Mouse (Mus musculus) hindbrain, embryonic 15.5 days (tissue): ENCODE measurements at regions not wholly inside any gene's neighbourhood (a gene's known extent, or its start where the extent isn't known, plus 50 kb on each side); places are given as distances from the start of the nearest gene placed in this dataset.
A peak's percentile ranks its signal among the peaks of the same experiment; 100 is the strongest.

Source experiments
- ATAC-seq: fragments of 200-750 bp; cut with Nextera tagmentation; 2 replicates; pipeline ENCODE4 v1.8.0; 2017; ENCODE audit warnings: low read depth, moderate number of reproducible peaks, moderate TSS enrichment; ENCODE audit not compliant: low FRiP score
- H3K27ac ChIP-seq: fragments of 300-500 bp; sonication (generic); replicated peaks from 2 replicates; pipeline ENCODE4 v1.5.1; 2015; ENCODE audit warnings: mild to moderate bottlenecking, inconsistent platforms
- H3K27me3 ChIP-seq: fragments of 300-500 bp; sonication (generic); 2 replicates; pipeline ENCODE4 v1.6.1; 2015; ENCODE audit warnings: control low read depth, inconsistent platforms
- H3K36me3 ChIP-seq: fragments of 300-500 bp; sonication (generic); 2 replicates; pipeline ENCODE4 v1.6.1; 2015; ENCODE audit warnings: control low read depth, inconsistent platforms
- H3K4me1 ChIP-seq: fragments of 300-500 bp; sonication (generic); replicated peaks from 2 replicates; pipeline ENCODE4 v1.6.1; 2015; ENCODE audit warnings: control low read depth, inconsistent platforms
- H3K4me2 ChIP-seq: fragments of 300-500 bp; sonication (generic); 2 replicates; pipeline ENCODE4 v1.6.1; 2015; ENCODE audit warnings: moderate library complexity, mild to moderate bottlenecking, inconsistent platforms
- H3K4me3 ChIP-seq: fragments of 300-500 bp; sonication (generic); 2 replicates; pipeline ENCODE4 v1.5.1; 2015; ENCODE audit warnings: mild to moderate bottlenecking, inconsistent platforms
- H3K9ac ChIP-seq: fragments of 300-500 bp; sonication (generic); 2 replicates; pipeline ENCODE4 v1.6.1; 2015; ENCODE audit warnings: inconsistent platforms
- H3K9me3 ChIP-seq: fragments of 300-500 bp; sonication (generic); 2 replicates; pipeline ENCODE4 v1.6.1; 2016; ENCODE audit warnings: control low read depth, inconsistent platforms
- WGBS: fragments of 180-500 bp; shearing (Covaris S2); methylation state at CpG from one replicate; pipeline ENCODE4 v1.1.7; 2015; 5-methylcytosine and 5-hydroxymethylcytosine counted together

DNA sequence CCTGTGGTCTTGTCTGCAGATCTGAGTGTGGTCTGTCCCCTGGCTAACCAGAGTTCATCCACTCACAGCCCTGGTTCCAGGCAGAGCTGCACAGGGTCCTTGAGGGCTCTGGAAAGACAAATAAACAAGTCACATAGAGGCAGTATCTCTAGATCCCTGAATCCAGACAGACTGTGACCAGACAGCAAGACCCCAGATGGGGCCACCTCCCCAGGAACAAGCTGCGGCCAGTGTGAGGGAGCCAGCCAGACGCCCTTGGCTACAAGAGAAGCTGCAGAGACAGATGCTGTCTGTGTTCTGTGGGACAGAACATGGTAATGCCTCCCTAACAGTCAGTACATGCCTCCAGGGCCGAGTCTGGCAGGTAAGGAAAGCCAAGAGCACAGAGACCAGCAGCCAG, 127.6 kb upstream of the Ccnd1 start:
- Histone ChIP-seq H3K27me3 (no peaks in the 10 kb centered on the region), H3K4me3 (no peak overlapping the region), H3K4me1 (no peaks in the 10 kb centered on the region), H3K27ac (no peak overlapping the region), H3K36me3 (no peaks in the 10 kb centered on the region), H3K9ac (no peak overlapping the region), H3K4me2 (no peak overlapping the region), H3K9me3 (no peaks in the 10 kb centered on the region)
- 66% methylated on average over 3 of the region's 3 CpGs for WGBS
- no peak for ATAC-seq

DNA sequence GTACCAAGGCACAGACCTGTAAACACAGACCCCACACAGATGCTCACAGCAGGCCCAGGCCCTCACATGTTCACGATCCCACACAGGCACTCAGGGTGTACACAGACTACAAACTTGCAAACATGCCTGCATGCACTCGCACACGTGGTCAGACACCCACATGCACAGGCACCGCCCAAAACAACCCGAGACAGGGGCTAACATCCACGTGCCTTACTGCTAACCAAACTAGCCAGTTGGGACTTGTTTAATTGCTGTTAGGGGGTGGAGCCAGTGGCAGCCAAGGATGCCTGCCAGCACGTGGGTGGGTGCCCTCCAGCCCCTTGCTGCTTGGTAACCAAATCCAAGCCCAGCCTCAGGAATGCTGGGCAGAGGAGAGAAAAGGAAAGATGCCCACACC, 116.6 kb upstream of the Ccnd1 start:
- 48% methylated on average over 7 of the region's 7 CpGs for WGBS

DNA sequence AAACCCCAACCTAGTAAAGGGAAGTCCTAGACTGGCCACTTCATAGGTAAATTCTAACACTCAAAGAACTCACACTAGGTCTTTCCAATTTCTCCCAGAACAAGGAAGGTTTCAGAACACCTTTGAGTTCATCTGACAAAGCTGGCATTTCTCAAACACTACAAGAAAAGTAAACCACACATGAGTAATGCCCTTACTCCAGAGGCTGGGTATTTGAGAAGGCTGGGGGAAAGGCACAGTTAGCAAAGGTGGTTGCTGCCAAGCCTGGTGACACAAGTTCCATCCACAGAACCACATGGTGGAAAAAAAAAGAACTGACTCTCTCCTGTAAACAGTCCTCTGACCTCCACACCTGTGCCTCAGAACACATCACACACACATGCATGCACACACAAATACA, 111.9 kb upstream of the Ccnd1 start:
- H3K36me3 ChIP-seq: no peaks in the 10 kb centered on the region

More for the DNA sequence above, 116.6 kb upstream of the Ccnd1 start:
- Histone ChIP-seq H3K27ac (no peak overlapping the region), H3K4me2 (no peak overlapping the region), H3K27me3 (no peaks in the 10 kb centered on the region), H3K36me3 (no peaks in the 10 kb centered on the region), H3K9ac (no peak overlapping the region), H3K4me3 (no peak overlapping the region), H3K9me3 (peaks cover 7% of the 10 kb centered on the region), H3K4me1 (no peaks in the 10 kb centered on the region)
- no peak for ATAC-seq

DNA sequence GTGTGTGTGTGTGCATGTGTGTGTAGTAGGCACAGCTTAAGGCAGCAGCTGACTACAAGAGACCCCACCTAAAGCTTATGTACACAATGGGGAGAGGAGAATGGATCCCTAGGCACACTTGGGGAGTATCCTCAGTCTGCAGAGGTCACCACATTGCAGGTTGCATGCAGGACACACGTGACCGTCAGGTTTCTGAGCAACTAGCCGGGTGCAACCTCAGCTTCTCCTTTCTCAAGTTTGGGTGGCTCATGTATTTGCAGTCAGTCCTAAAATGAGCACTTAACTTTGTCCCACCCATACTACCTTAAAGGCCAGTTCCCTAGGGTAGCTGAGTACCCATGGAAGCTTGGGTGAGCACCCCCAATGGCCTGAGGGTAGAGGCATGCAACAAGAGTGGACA, 111.0 kb upstream of the Ccnd1 start:
- H3K9ac ChIP-seq: no peak overlapping the region
- no peaks in the 10 kb centered on the region for H3K27me3 ChIP-seq
- no peak overlapping the region for H3K4me3 ChIP-seq
- peaks cover 7% of the 10 kb centered on the region for H3K9me3 ChIP-seq
- no peaks in the 10 kb centered on the region for H3K36me3 ChIP-seq
- ATAC-seq: no peak
- H3K4me2 ChIP-seq: no peak overlapping the region
- no peaks in the 10 kb centered on the region for H3K4me1 ChIP-seq
- WGBS: 93% methylated on average over 3 of the region's 3 CpGs
- H3K27ac ChIP-seq: no peak overlapping the region

More for the DNA sequence above, 111.9 kb upstream of the Ccnd1 start:
- Histone ChIP-seq H3K27me3 (no peaks in the 10 kb centered on the region), H3K27ac (no peak overlapping the region), H3K9ac (no peak overlapping the region), H3K4me2 (no peak overlapping the region), H3K9me3 (peaks cover 7% of the 10 kb centered on the region), H3K4me3 (no peak overlapping the region), H3K4me1 (no peaks in the 10 kb centered on the region)
- no peak for ATAC-seq

DNA sequence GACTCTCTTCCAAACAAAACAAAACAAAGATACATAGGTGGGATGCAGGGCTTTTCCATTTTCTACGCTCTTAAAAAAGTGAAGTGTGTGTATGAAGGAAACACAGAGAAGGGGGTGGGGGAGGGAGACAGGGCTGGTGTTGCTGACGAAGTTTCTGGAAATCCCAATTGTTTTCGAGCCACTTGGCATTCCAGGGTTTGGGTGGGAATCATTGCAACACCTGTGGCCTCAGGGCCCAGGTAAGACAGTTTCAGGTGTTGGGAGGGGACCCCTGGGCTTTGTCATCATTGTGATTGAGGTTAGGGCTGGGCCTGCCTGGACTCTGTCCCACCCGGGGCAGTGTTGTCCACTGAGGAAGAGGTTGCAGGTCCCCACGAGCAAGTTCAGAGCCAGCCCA, 108.8 kb upstream of the Ccnd1 start:
- Histone ChIP-seq H3K4me1 (no peaks in the 10 kb centered on the region), H3K36me3 (no peaks in the 10 kb centered on the region), H3K27ac (no peak overlapping the region), H3K4me3 (no peak overlapping the region), H3K9ac (no peak overlapping the region), H3K4me2 (no peak overlapping the region), H3K27me3 (no peaks in the 10 kb centered on the region), H3K9me3 (no peaks in the 10 kb centered on the region)
- WGBS: 89% methylated on average over 5 of the region's 5 CpGs
- ATAC-seq: no peak

DNA sequence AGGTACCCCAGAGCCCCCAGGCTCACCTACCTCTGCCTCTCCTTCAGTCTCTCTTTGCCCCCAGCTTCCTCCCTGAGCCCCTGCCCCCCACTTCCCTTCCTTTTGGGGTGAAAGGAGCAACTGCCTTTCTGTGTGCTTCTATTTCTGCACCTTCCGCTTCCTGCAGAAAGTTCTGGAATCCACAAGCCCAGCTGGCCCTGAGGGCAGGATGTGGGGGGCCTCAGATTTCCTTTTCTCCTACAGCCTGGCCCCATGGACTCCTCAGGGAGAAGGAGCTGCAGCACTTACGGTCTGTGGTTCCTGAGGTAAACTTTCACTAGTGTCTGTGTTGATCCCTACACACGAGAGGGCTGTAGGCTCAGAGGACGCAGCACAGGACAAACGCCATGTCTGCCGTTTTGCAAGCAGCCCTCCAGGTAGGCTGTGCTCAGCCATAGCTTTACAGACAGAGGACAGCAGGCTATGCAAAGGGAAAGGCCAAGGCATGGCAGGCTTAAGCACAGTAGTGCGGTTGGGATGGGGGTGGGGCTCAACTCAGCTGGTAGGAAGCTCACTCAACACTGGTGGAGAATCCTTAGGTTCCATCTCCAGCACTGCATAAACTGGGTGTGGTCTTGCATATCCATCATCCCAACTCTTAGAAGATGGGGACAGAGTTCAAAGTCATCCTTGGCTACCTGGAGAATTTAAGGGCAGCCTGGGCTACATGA, 108.2 kb upstream of the Ccnd1 start:
- Histone ChIP-seq H3K4me1 (no peaks in the 10 kb centered on the region), H3K27me3 (no peaks in the 10 kb centered on the region), H3K36me3 (no peaks in the 10 kb centered on the region), H3K27ac (no peak overlapping the region), H3K9me3 (no peaks in the 10 kb centered on the region), H3K4me2 (no peak overlapping the region), H3K4me3 (no peak overlapping the region), H3K9ac (no peak overlapping the region)
- no peak for ATAC-seq
- 79% methylated on average over 7 of the region's 7 CpGs for WGBS

DNA sequence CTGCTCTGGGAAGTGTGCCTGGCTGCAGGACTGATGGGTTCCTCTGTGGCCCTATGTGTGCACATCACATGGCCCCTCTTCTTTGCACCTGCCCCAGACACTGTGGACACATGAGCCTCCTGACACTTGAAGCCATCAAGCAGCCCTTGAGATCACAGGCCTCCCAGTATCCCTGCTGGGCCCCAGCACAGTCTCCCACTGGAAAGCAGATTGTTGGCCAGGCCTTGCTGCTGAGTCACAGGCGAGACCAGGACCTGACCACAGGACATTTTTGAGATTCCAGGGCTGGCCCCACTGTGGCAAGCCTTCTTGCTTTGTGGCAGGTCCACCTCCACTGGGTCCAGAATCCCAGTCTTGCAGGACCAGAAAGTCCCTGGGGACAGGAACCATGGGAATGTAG, 105.5 kb upstream of the Ccnd1 start:
- no peaks in the 10 kb centered on the region for H3K36me3 ChIP-seq
- ATAC-seq: no peak
- H3K27me3 ChIP-seq: no peaks in the 10 kb centered on the region
- WGBS: 54% methylated on average over 1 of the region's 1 CpGs
- no peak overlapping the region for H3K4me2 ChIP-seq
- H3K9me3 ChIP-seq: no peaks in the 10 kb centered on the region
- H3K4me3 ChIP-seq: no peak overlapping the region
- H3K27ac ChIP-seq: no peak overlapping the region
- H3K4me1 ChIP-seq: no peaks in the 10 kb centered on the region
- no peak overlapping the region for H3K9ac ChIP-seq

DNA sequence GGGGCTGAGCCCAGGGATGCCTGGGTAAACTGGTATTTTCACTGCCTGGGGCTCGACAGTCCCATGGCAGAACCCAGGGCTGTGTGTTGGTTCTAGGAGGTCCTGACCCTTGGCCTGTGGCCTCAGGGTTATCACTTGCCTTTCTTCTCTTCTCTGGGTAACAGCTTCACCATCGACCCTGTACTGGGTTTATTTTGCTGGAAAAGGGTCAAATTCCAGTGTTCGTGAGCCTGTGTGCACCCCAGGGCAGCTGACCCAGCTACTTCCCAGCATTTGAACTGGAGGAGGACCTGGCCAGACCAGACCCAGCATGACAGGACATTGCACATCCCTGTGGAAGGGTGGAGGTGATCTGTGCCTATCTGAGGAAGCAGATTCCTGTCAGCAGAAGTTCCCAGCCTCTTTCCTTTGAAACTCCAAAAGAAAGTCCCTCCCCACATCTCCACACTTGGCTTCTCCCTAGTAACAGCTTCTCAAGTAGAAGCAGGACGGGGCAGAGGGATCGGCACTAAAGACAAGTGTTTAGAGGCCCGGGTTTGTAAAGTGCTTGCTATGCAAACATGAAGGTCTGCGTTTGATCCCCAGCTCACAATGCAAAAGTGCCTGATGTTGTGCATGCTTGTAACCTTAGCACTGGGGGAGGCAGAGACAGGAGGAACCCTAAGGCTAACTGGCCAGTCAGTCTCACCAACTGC, 103.9 kb upstream of the Ccnd1 start:
- 66% methylated on average over 7 of the region's 7 CpGs for WGBS
- Histone ChIP-seq H3K9me3 (no peaks in the 10 kb centered on the region), H3K4me2 (no peak overlapping the region), H3K4me1 (no peaks in the 10 kb centered on the region), H3K27ac (no peak overlapping the region), H3K4me3 (no peak overlapping the region), H3K36me3 (no peaks in the 10 kb centered on the region), H3K9ac (no peak overlapping the region), H3K27me3 (no peaks in the 10 kb centered on the region)
- no peak for ATAC-seq

DNA sequence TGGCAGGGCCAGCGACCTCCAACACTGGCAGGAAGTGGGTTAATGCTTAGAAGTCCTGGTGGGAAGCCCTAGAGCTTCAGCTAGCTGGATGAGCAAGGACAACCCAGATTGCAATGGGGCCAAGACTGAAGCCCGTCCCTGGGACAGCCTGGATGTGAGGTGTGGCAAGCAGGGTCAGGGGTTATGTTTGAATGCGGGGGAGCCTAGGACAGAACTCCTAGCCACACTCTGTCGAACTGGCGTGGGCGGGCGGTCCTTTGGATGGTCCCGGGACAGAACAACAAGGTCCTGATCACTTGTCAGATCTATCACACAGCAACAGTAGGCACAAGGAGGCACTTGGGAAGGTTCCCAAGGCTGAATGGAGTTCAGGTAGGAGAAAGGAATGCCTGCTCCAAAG, 101.1 kb upstream of the Ccnd1 start:
- Histone ChIP-seq H3K9me3 (no peaks in the 10 kb centered on the region), H3K36me3 (no peaks in the 10 kb centered on the region), H3K27me3 (no peaks in the 10 kb centered on the region), H3K4me3 (no peak overlapping the region), H3K4me2 (no peak overlapping the region), H3K9ac (no peak overlapping the region), H3K27ac (no peak overlapping the region), H3K4me1 (no peaks in the 10 kb centered on the region)
- 83% methylated on average over 8 of the region's 8 CpGs for WGBS
- no peak for ATAC-seq

DNA sequence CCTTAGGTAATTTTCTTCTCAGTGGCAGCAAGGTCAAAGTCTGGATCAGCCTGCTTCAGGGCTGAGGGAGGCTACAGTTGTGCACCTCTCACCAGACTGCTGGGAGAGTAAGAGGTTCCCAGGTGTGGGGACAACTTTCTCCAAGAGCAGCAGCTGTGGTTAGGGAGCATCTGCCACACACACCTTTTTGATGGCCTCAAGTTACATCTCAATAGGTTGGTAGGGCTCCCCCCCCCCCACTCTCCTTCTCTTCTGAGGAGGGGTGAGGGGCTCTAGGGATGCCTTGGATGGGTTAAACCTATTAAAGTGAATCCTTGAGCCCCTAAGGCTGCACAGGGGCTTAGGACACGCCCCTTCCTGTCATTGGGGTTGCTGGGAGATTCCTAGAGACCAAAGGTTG, 94.7 kb upstream of the Ccnd1 start:
- Histone ChIP-seq H3K9me3 (no peaks in the 10 kb centered on the region), H3K4me2 (no peak overlapping the region), H3K36me3 (no peaks in the 10 kb centered on the region), H3K4me1 (peaks cover 11% of the 10 kb centered on the region), H3K9ac (no peak overlapping the region), H3K4me3 (no peak overlapping the region), H3K27ac (no peak overlapping the region), H3K27me3 (0 out of 2 replicates have a peak, but pooled peaks cover 6% of the 10 kb centered on the region)
- WGBS: 36% methylated on average over 1 of the region's 1 CpGs
- ATAC-seq: no peak

DNA sequence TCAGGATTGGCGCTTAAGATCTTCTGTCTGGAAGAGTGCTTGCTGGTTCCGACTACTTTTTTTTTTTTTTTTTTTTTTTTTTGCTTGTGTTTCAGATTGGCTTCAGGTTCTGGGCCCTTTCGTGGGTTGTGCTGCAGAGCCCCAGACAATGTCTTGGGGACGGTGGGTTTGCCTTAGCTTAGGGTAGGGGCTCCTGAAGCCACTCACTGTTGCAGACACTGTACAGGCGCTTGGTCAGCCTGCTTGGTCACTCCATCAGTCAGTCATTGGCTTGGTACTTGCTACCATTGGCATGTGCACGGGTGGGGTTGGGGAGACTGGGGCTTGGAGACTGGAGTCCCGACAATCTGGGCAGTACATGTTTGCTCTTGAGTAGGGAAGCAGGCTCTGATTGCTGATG, 91.5 kb upstream of the Ccnd1 start:
- H3K9me3 ChIP-seq: no peaks in the 10 kb centered on the region
- no peak overlapping the region for H3K27ac ChIP-seq
- peaks cover 11% of the 10 kb centered on the region for H3K4me1 ChIP-seq
- H3K9ac ChIP-seq: no peak overlapping the region
- H3K4me2 ChIP-seq: peak overlapping the region; percentile 90
- no peaks in the 10 kb centered on the region for H3K36me3 ChIP-seq
- 11% methylated on average over 7 of the region's 7 CpGs for WGBS
- H3K27me3 ChIP-seq: 0 out of 2 replicates have a peak, but pooled peaks cover 6% of the 10 kb centered on the region
- H3K4me3 ChIP-seq: peak overlapping the region; percentile 42
- ATAC-seq: peak; percentile 41; the same call in 1 of the 2 replicates

DNA sequence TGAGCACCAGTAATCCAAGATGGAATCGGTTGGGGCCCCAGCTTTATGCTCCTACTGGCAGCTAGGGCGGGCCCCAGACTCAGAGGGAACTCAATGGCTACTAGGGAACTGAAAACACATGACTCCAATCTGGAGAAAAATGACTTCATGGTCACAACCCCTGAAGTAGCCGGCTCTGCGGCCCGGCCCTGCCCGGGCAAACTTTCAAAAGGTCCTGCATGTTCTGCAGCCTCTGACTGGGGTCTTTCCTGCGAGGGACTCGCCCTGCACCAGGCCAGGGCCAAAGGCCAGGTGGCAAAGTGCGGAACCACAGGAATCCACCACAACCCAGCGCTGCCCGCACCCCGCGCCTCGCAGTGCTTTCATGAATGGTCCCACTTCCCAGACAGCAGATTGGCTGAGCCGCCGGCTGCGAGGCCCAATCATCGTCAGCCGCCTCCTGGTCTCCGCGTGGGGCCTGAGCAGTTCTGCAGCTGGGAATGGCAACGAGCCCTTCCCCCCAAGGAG, 91.0 kb upstream of the Ccnd1 start:
- 0 out of 2 replicates have a peak, but pooled peaks cover 6% of the 10 kb centered on the region for H3K27me3 ChIP-seq
- ATAC-seq: peak; percentile 95
- no peaks in the 10 kb centered on the region for H3K36me3 ChIP-seq
- peaks cover 11% of the 10 kb centered on the region for H3K4me1 ChIP-seq
- H3K9ac ChIP-seq: peak overlapping the region; percentile 28; the same call in 1 of the 2 replicates
- H3K9me3 ChIP-seq: no peaks in the 10 kb centered on the region
- peak overlapping the region; percentile 90 for H3K4me2 ChIP-seq
- H3K4me3 ChIP-seq: peak overlapping the region; percentile 42
- no peak overlapping the region for H3K27ac ChIP-seq
- under 1% methylated on average over 22 of the region's 22 CpGs for WGBS
